Mouse (Mus musculus) urinary bladder, postnatal 14 days (tissue): ENCODE measurements at regions not wholly inside any gene's neighbourhood (a gene's known extent, or its start where the extent isn't known, plus 50 kb on each side); places are given as distances from the start of the nearest gene placed in this dataset.

Experiments
- DNase-seq: peaks from one replicate; pipeline ENCODE4 v3.0.0; 2021; ENCODE audit warnings: low spot score

DNA sequence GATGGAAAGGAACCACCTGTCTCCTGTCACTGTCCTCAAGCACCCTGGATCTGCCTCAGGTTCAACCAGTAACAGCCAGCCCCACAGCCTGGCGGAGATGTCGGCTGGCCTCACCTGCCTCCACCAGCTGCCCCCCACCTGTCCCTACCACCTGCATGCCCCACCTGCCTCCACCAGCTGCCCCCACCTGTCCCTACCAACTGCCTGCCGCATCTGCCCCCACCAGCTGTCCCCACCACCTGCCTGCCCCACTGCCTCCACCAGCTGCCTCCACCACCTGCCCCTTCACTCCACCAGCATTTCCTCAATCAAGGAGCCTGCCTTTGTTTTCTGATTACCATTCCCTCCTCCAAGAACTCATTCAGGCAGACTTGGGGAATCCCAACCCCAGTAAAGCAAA, 68.9 kb upstream of the Smyd2 start:
- DNase-seq: no peak

GRCm38 (mm10) chr1:189990046-189990622, 68.0 kb upstream of the Smyd2 start:
- no peak for DNase-seq

GRCm38 (mm10) chr1:189989376-189989775, 67.2 kb upstream of the Smyd2 start:
- no peak for DNase-seq

GRCm38 (mm10) chr1:189988864-189989263, 66.7 kb upstream of the Smyd2 start:
- DNase-seq: no peak

DNA sequence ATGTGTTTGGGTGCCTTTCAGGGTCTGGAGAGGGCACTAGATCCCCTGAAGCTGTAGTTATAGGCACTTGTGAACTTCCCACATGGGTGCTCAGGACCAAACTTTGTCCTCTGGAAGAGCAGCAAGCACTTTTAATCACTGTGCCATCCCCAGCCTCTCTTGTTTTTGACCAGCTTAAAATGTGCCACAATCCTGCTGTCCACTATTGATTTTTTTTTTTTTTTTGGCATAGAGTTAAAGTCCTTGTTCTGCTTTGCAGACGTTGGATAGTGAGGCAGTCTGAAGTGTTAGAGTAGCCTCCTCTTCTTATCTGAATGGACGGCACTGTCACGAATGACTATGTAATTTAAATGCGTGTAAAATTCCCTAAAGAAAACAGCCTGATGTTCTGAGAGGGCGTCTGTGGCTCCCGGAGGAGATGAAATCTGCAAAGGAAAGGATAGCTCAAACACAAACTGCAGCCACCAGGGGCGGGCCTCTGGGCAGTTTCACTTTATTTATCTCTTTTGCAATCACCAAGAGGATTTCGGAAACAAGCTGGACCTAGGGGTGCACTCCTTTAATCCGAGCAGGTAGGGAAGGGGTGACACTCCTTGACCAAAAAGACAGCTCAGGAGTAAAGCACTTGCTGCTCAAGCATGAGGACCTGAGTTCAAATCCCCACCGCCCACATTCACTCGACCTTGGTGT, 63.5 kb upstream of the Smyd2 start:
- no peak for DNase-seq

DNA sequence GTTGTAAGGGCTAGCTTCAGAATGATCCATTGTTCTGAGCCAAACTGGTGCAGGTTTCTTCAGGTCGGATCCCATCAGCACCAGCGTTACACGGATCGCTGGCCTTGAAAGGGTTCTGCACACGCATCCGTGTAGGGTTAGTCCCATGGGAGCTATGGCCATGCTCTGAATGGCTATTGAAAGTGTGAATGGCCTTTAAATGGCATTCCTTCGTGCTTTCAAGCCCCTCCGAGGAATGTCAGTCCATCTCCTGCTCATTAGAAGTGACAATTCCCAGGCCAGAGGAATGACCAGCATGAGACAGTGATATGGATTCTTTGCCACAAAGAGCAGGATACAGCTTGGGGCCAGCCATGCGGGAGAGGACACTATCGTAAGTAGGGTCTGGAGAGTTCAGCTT, 56.1 kb upstream of the Smyd2 start:
- DNase-seq: no peak

- no peak for DNase-seq
These were observed 53.5 kb upstream of the Smyd2 start for GRCm38 (mm10) chr1:189975660-189976059.

GRCm38 (mm10) chr1:189972790-189973406, 50.7 kb upstream of the Smyd2 start:
- DNase-seq: peak; percentile 85
